Mouse (Mus musculus) heart, postnatal 36 days (tissue): ENCODE data around the gene Agrn. TPM values are rescaled to one million over a fixed set of nuclear protein-coding genes. Genes with fewer than 3 reads are reported as not detected.
"Not testable (repeated sequence)": the region's sequence is repeated elsewhere in the genome, so short reads cannot be mapped to it uniquely, and the experiment has no call there.

Experiments used
- DNase-seq, 2 experiments: peaks; one replicate each; pipeline ENCODE4 v3.0.0; 2021 to 2022
- intact Hi-C: fragments of 180-260 bp; cut with DNase I; formaldehyde crosslinking; loops from one replicate; pipeline ENCODE4 v1.15.1; 2025
- microRNA-seq, 2 experiments: library from miRNA; unstranded; fragments of <30 nt; microRNA quantifications; one replicate each; pipeline ENCODE4 v1.2.0; 2021; ENCODE audit warnings: borderline number of aligned reads in 2 of 2
- total RNA-seq, 2 experiments: library from RNA; stranded (reverse); gene quantifications; 2 replicates each; pipeline ENCODE4 v1.2.3; 2021

Agrn gene
- total RNA-seq, 2 experiments from 2014 or later = 34.8 to 42.1 TPM

DNA sequence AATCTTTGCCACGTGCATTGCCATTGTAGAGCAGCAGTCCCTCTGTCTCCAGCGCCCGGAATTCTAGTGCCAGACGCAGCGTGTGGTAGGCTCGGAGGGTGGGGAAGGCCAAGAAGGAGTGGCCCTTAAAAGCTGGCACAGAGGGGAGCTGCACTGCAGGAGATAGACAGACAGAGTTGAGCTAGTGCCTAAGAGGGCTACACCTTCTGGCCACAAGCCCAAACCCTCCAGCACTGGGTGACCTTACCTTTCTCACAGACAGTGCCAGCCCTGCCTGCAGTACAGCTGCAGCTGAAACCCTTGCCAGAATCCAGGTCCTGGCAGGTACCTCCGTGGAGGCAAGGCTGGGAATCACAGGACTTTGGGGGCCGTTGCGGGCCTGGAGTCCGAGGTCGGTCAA, 25.5 kb downstream of the Agrn start:
- intact Hi-C loops = no loop called here
- peak; percentile 44 to 49 for DNase-seq

DNA sequence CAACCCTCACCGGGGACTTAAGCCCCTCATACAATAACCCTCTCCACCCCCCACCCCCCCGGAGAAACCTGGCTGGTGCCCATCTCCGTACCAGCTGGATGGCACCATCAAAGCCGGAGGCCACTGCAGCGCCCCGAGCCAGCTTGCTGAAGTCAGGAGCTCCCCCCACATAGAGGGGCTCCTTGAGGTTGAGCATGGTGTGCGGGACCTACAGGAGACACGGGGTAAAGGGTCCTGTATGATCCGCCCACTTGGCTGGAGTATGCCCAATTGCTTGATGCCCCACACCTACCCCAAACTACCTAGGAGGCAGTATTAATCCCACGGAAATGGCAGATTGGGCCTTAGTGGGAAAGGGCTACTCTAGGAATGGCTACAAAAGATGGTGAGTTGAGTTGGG, 28.2 kb downstream of the Agrn start:
- no peak for DNase-seq
- intact Hi-C loops = no loop called here

DNA sequence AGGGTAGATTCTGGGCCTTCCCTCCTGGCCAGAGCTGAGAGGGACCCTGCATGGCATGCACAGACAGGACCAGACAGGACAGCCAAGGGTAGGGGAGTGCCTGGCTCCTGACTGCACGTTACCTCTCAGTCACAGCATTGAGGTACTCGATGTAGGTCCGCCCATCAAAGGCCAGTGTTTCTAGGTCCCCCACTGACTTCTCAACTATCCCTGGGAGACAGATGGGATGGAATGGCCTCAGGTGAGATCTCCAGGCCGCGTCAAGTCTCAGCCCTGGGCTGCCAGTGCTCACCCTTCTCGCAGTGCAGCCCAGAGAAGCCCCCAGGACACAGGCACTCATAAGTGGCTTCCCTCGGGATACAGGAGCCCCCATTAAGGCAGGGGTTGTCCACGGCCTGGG, 28.7 kb downstream of the Agrn start:
- DNase-seq = no peak
- intact Hi-C loops = no loop called here

DNA sequence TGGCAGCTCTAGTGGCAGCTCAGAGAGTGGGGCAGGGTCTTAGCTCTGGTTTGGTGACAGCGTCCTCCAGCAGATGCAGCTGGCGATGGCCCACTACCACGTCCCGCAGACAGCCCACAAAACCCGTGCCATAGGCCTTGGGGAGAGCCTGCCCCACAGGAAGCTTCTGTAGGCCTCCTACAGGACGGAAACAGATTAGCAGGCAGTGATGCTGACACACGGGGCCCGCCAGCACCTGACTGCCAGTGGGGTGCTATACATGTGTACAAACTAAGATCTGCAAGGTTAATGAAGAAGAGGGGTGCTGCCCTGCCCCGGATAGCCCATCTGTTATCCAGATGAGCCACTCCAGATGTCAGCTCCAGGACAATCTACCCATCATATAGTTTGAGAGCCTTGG, 30.8 kb downstream of the Agrn start:
- no peak for DNase-seq

DNA sequence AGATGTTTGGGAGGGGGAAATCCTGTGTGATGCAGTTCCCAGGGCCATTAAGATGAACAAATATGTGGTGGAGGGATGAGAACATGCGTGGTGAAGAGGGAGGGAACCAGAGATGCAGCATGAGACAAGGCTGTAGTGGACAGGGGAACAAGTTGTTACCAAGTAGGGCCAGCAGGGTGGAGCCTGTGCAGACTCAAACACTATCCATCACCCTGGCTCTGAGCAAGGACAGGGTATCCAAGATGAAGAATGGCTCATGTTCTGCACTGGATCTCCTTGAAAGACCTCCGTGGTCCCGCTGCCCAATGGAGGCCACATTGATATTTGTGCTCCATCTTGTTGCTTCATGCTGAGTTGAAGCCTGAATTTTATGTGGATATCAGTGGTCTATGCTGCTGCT, 42.5 kb downstream of the Agrn start:
- DNase-seq = no peak
- intact Hi-C loops = no loop called here

More for the DNA sequence above, 30.8 kb downstream of the Agrn start:
- intact Hi-C loops = no loop called here

DNA sequence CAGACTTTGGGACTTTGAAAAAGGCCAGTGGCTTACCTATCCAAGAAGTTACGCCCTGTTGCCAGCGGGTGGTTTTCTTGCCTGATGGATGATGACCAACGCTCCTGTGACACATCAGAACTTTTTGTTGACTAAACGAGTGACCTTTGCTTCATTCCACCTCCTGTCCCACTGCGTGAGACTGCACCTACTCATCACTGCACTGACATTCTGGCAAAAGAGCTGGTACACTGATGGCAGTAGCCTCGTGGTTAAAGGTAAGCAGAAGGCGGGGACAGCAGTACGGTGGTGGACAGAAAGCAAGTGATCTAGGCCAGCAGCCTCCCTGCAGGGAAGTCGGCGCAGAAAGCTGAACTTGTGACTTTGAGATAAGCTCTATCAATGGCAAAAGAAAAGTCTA, 46.4 kb downstream of the Agrn start:
- intact Hi-C loops, DNase-seq: not testable (repeated sequence)

DNA sequence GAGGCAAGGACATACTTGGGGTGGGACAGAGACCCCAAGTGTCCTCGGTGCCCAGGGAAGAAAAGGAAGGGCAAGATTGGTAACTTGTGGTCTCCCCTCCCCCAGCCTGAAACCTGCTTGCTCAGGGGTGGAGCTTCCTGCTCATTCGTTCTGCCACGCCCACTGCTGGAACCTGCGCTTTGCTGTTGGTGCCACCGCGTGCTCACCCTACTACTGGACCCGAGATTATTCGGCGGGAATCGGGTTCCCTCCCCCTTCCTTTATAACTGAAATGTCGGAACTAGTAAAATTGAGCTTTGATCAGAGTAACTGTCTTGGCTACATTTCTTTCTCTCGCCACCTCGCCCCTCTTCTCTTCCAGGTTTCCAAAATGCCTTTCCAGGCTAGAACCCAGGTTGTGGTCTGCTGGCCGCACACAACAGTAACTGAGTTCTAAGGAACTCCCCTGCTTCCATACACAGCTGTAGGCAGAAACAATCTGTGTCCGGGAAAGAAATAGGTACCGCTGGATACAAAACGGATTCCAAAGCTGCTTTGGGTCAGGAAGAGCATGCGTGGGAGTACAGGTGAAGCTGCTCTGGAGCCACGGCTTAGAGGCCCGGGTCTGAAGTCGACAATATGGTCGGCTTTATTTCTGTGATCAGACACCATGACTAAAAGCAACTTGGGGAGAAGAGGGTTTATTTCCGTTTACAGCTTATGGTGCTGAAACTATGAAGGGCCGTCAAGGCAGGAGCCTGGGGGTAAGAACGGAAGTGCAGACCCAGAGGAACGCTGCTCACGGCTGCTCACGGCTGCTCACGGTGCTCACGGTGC, 60.8 kb downstream of the Agrn start:
- intact Hi-C loops = no loop called here
- no peak for DNase-seq

DNA sequence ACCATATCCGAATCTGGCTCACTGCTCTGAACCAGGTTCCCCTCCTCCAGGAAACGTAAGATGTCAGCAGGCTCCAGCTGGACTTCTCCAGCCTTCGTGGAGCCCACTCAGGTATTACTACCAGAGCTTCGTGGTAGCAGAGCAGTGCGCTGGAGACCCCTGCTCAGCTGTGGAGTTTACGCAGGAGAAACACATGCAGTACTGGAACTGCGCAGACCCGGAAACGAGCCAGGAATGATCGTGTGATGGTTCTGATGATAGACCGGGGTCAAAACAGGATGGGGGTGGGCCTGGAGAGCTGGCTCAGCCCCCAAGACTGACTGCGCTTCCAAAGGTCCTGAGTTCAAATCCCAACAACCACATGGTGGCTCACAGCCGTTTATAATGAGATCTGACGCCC, 61.5 kb downstream of the Agrn start:
- intact Hi-C loops = no loop called here
- no peak for DNase-seq

DNA sequence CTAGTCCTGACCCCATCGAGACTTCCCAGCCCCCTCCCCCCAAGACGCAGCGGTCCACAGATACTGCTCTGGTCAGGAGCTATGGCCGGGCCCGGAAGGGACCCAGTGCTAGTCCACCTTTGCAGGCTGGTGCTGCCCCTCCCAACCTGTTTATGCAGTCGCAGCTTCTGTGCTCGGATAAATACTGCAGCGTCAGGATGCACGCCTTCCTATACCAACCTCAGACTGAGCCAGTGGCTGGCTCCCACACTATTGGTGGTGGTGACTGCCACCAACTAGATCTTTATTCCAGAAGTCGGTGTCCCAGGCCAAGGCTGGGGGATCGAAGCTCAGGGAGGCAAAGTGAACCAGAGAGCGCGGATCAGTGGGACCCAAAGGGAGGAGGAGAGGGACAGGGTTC, 62.2 kb downstream of the Agrn start:
- intact Hi-C loops = no loop called here

DNA sequence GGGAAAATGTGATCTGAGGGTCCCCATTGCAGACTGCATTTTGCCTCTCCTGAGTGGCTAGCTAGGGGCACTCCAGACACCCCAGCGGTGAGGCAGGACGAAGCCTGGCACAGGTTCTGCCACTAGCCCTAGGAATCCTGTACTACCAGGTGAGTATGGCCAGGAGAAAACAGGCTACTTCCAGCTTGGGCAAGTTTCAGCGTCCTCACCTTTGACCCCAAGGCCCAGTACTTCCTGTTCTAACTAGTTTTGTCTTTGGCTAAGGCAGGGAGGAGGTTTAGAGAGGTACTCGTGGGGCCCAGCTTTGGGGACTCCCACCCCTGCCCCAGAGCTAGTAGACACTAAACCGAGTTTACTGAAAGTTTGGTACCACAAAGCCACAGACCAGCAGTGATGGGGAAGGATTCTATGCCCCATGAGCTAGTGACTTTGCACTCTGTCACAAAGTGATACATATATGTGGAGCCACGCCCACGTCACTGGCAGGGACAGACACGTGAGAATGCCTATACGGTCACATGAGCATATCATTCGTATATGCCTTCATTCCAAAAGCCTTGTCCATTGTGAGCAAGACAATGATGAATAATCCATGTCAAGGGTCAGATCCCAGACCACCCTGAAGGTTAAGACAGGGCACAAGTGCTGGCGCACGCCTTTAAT, 63.2 kb downstream of the Agrn start:
- no peak for DNase-seq
- intact Hi-C loops = no loop called here

More for the DNA sequence above, 62.2 kb downstream of the Agrn start:
- no peak for DNase-seq

DNA sequence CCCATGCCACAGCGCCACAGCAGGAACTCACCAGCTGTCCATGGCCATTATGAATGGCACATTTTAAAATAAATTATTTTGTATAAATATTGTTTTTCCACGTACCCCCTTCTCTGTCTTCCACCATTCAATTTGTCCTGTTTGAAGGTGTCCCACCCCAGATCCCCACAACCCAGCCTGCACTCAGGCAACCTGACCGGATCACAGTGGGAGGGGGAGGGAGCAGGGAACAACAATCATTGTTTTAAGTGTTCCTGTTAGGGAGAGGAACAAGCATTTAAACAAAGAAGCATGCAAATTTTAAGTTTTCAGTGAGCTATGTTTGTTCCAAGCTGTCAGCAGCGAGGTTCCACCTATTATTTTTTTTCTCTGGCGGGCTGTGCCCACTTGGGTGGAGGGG, 64.0 kb downstream of the Agrn start:
- intact Hi-C loops = no loop called here

DNA sequence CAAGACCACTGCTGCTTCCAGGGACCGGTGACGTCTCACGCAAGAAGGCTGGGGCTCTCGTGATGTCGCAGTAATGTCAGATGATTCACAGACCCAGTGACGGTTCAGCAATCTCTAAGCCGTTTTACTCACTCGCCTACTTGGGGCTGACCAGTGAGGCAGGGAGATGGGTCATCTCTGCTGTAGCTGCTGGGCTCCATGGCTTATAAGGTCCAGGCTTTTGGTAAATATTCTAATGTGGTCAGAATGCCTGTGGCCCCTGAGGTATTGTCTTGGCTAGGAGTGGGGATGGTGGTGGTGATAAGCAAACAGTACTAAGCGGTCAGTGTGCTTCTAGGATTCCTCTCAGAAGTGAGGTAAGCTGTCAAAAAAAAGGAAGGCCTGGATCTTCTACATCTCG, 66.3 kb downstream of the Agrn start:
- intact Hi-C loops = no loop called here
- DNase-seq = no peak

More for the DNA sequence above, 64.0 kb downstream of the Agrn start:
- no peak for DNase-seq

DNA sequence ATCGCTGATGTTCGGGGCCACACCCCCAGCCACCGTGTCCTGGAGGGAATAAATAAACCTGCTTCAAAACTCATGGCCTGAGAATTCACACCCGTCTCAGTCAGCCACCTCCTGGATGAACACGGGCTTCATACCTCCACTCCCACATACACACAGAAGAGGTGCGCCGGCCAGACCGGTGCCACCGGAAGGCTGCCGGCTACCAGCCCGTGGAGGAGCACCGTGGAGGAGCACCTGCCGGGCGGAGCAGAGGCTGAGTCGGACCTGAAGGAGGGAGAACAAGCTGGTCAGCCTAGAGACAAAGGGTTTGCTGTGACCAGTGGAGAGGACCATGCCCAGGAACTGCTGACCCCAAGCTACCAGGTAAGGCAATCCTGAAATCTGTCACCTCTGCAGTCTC, 66.9 kb downstream of the Agrn start, which contains the start of gene Rnf223:
TSS of gene Rnf223 (plus strand) at position 78 of the 400 bp plus-strand sequence.
- no peak for DNase-seq
- intact Hi-C loops = no loop called here

DNA sequence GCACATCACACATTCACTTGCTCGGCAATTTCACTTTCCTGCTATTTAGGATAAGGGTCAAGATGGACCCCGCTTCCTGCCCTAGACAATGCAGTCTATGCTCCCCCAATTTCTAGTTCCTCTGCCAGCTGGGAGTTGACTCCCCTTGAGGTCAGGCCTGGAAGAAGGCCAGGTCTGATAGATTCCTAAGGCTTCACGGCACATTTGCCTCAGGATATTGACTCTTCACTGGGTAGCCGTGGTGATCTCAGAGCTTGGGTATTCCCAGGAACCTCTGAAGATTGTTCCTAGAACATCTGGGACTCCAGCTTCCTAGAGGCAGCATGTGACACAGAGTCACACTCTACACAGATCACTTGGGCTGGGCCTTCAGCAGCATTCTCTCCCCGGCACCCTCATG, 68.5 kb downstream of the Agrn start:
- intact Hi-C loops = no loop called here
- no peak for DNase-seq

DNA sequence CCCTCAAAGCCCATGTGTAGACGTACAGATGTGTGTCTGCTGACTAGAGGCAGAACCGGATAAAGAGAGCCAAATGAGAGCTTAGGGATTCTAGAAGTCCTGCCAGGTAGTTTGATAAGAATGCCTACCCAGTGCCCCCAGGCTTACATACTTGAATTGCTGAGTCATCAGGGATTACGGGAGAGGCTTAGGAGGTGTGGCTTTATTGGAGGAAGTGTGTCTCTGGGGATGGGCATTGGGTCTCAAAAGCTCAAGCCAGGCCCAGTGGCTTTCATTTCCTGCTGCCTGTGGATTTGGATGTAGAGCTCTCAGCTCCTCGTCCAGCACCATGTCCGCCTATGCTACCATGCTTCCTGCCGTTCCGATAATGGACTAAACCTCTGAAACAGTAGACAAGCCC, 70.4 kb downstream of the Agrn start:
- intact Hi-C loops = no loop called here
- DNase-seq = no peak

DNA sequence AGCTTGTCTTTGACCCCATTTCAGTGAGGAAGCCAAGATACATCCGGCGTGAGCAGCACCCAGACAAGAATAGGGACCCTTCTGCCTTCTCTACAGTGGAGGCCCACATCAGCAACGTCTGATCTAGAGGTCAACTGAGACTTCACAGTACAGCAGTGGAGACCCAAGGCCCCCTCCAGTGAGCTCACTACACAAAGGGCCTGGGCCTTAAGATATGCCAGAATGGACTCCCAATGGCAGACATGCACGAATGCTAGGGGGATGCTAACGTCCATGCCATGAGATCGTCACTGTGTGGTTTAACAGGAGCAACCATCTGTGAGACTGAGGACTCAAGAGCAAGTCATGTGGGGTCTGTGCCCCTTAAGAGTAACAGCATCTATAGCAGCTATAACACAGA, 71.9 kb downstream of the Agrn start:
- intact Hi-C loops = no loop called here
- no peak for DNase-seq

DNA sequence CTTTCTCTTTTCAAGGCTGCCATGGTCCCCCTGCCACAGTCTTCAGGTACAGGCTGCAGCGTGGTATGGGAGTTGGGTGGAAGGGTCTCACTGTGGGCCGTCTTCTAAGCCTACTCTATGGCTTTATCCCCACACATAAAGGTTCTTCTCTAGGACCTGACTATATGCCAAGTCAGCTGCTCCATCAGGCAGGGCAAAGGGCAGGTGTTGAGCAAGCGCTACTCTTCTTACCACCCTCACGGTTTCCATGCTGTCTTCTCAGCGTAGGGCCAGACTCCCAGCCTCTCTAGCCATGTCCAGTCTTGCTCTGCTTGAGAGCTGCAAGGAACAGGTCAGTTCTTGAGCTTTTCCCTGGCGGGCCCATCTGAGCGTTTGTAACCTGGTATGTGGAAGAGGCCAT, 73.2 kb downstream of the Agrn start:
- intact Hi-C loops = no loop called here

More for the DNA sequence above, 73.2 kb downstream of the Agrn start:
- no peak for DNase-seq

Small RNAs within 50 kb of the gene (microRNA-seq; reads per million reads assigned to microRNA genes)
- 0.67 to 7.2 reads per million in 2 experiments for gene Mir7658

Other genes starting within 250 kb of the Agrn start
- 10 to 100 TPM; 15.6 to 16.0 TPM for gene C1qtnf12, start 235.2 kb downstream of the Agrn start, total RNA-seq
- gene B3galt6, start 204.8 kb downstream of the Agrn start, total RNA-seq = 1 to 10 TPM; 2.2 to 2.4 TPM
- 10 to 100 TPM; 77.9 to 89.1 TPM for gene Sdf4, start 204.6 kb downstream of the Agrn start, total RNA-seq
- under 1 TPM; 0.27 to 0.39 TPM for gene Tnfrsf4, start 183.6 kb downstream of the Agrn start, total RNA-seq
- gene Tnfrsf18, start 171.3 kb downstream of the Agrn start, total RNA-seq = not detected
- not detected for gene Ttll10, start 138.1 kb downstream of the Agrn start, total RNA-seq
- 1 to 10 TPM; 3.0 TPM for gene 9430015G10Rik, start 87.5 kb downstream of the Agrn start, total RNA-seq
- under 1 TPM in 1 of 2 experiments, not detected in 1; 0.11 TPM for gene Rnf223, start 67.0 kb downstream of the Agrn start, total RNA-seq
- 1 to 10 TPM; 3.5 to 7.0 TPM for gene Isg15, start 3.3 kb upstream of the Agrn start, total RNA-seq
- 1 to 10 TPM; 7.7 to 8.4 TPM for gene AW011738, start 5.8 kb upstream of the Agrn start, total RNA-seq
- gene Perm1, start 18.4 kb upstream of the Agrn start, total RNA-seq = 100 to 1,000 TPM; 208 to 223 TPM
- 10 to 100 TPM in 1 of 2 experiments, 1 to 10 TPM in 1; 9.2 to 10.2 TPM for gene Plekhn1, start 37.4 kb upstream of the Agrn start, total RNA-seq
- 10 to 100 TPM; 25.0 to 25.9 TPM for gene Noc2l, start 38.5 kb upstream of the Agrn start, total RNA-seq
- not detected for gene Samd11, start 58.2 kb upstream of the Agrn start, total RNA-seq
- gene Vmn2r-ps159, start 133.6 kb upstream of the Agrn start, total RNA-seq = not detected